Mouse (Mus musculus) mature B cell (primary cell): ENCODE results near the gene Six4.
"Not testable (repeated sequence)": the region's sequence is repeated elsewhere in the genome, so short reads cannot be mapped to it uniquely, and the experiment has no call there.

Source experiments
- in situ Hi-C: fragments of 300-500 bp; cut with MboI; formaldehyde crosslinking; loops from 2 replicates; pipeline ENCODE4 v1.14.3; 2019

The Six4 gene

GRCm38 (mm10) chr12:73113196-73113595 is at the start of gene Six4:
TSS of gene Six4 (minus strand) at chr12:73113456.
- in situ Hi-C loops, result no loop called here

GRCm38 (mm10) chr12:73162408-73163181 is 49.3 kb upstream of the Six4 start:
- in situ Hi-C loops, result no loop called here

GRCm38 (mm10) chr12:73160341-73160740 is 47.1 kb upstream of the Six4 start:
- in situ Hi-C loops, result no loop called here

GRCm38 (mm10) chr12:73154150-73154549 is 40.9 kb upstream of the Six4 start:
- in situ Hi-C loops, result no loop called here

GRCm38 (mm10) chr12:73151038-73151437 is 37.8 kb upstream of the Six4 start:
- in situ Hi-C loops, result not testable (repeated sequence)

GRCm38 (mm10) chr12:73147236-73147635 is 34.0 kb upstream of the Six4 start:
- in situ Hi-C loops, result no loop called here

- in situ Hi-C loops, result no loop called here
Measured at GRCm38 (mm10) chr12:73140732-73141131, 27.5 kb upstream of the Six4 start.

GRCm38 (mm10) chr12:73125250-73125649 is 12.0 kb upstream of the Six4 start:
- in situ Hi-C loops, result no loop called here

- in situ Hi-C loops, result no loop called here
Measured at GRCm38 (mm10) chr12:73123093-73124041, 10.1 kb upstream of the Six4 start, which contains the start of gene Mnat1. TSS of gene Mnat1 (plus strand) at chr12:73123717.

GRCm38 (mm10) chr12:73112326-73113087 is 749 bp downstream of the Six4 start:
- in situ Hi-C loops, result no loop called here

GRCm38 (mm10) chr12:73111561-73112325 is 1.5 kb downstream of the Six4 start:
- in situ Hi-C loops, result no loop called here

- in situ Hi-C loops, result no loop called here
Measured at GRCm38 (mm10) chr12:73110431-73111111, 2.7 kb downstream of the Six4 start.

GRCm38 (mm10) chr12:73107821-73108220 is 5.4 kb downstream of the Six4 start:
- in situ Hi-C loops, result no loop called here

- in situ Hi-C loops, result no loop called here
Measured at GRCm38 (mm10) chr12:73103713-73104112, 9.5 kb downstream of the Six4 start.

GRCm38 (mm10) chr12:73098593-73098992 is 14.7 kb downstream of the Six4 start:
- in situ Hi-C loops, result no loop called here

- in situ Hi-C loops, result not testable (repeated sequence)
Measured at GRCm38 (mm10) chr12:73096177-73096576, 17.1 kb downstream of the Six4 start.

- in situ Hi-C loops, result no loop called here
Measured at GRCm38 (mm10) chr12:73094605-73095004, 18.7 kb downstream of the Six4 start.

- in situ Hi-C loops, result no loop called here
Measured at GRCm38 (mm10) chr12:73094189-73094588, 19.1 kb downstream of the Six4 start.

GRCm38 (mm10) chr12:73090672-73091335 is 22.5 kb downstream of the Six4 start:
- in situ Hi-C loops, result no loop called here

- in situ Hi-C loops, result no loop called here
Measured at GRCm38 (mm10) chr12:73088911-73089310, 24.3 kb downstream of the Six4 start.
